Mouse (Mus musculus) liver, embryonic 15.5 days (tissue): ENCODE data around the gene Rpl22. TPM values are rescaled to one million over a fixed set of nuclear protein-coding genes. Genes with fewer than 3 reads are reported as not detected.

ENCODE experiments used
- ATAC-seq: fragments of 200-750 bp; cut with Nextera tagmentation; 2 replicates; pipeline ENCODE4 v1.8.0; 2017; ENCODE audit warnings: moderate number of reproducible peaks, mild to moderate bottlenecking, moderate library complexity; ENCODE audit not compliant: insufficient read depth
- H3K27ac ChIP-seq: fragments of 300-500 bp; sonication (generic); replicated peaks from 2 replicates; pipeline ENCODE4 v1.5.1; 2015; ENCODE audit warnings: mild to moderate bottlenecking, inconsistent platforms
- H3K27me3 ChIP-seq: fragments of 300-500 bp; sonication (generic); 2 replicates; pipeline ENCODE4 v1.6.1; 2015; ENCODE audit warnings: mild to moderate bottlenecking, inconsistent platforms
- H3K36me3 ChIP-seq: fragments of 300-500 bp; sonication (generic); replicated peaks from 2 replicates; pipeline ENCODE4 v1.6.1; 2015; ENCODE audit warnings: moderate library complexity, mild to moderate bottlenecking, inconsistent platforms
- H3K4me1 ChIP-seq: fragments of 300-500 bp; sonication (generic); replicated peaks from 2 replicates; pipeline ENCODE4 v1.6.1; 2015; ENCODE audit warnings: inconsistent platforms
- H3K4me2 ChIP-seq: fragments of 300-500 bp; sonication (generic); 2 replicates; pipeline ENCODE4 v1.6.1; 2015; ENCODE audit warnings: moderate library complexity, mild to moderate bottlenecking, inconsistent platforms
- H3K4me3 ChIP-seq: fragments of 300-500 bp; sonication (generic); replicated peaks from 2 replicates; pipeline ENCODE4 v1.5.1; 2015; ENCODE audit warnings: mild to moderate bottlenecking, inconsistent platforms
- H3K9ac ChIP-seq: fragments of 300-500 bp; sonication (generic); 2 replicates; pipeline ENCODE4 v1.6.1; 2015; ENCODE audit warnings: moderate library complexity, mild to moderate bottlenecking, inconsistent platforms
- H3K9me3 ChIP-seq: fragments of 300-500 bp; sonication (generic); replicated peaks from 2 replicates; pipeline ENCODE4 v1.6.1; 2016; ENCODE audit warnings: inconsistent platforms
- WGBS: fragments of 180-500 bp; shearing (Covaris S2); methylation state at CpG from one replicate; pipeline ENCODE4 v1.1.7; 2015; ENCODE audit warnings: mixed read lengths; ENCODE audit not compliant: insufficient replicate concordance; 5-methylcytosine and 5-hydroxymethylcytosine counted together
- polyA plus RNA-seq: library from polyadenylated mRNA; unstranded; fragments of >200 nt; fragmentation: Nextera tagmentation; extraction: Ambion mirVana; gene quantifications from 2 replicates; pipeline ENCODE4 v1.2.1, GENCODE M21; 2015

Gene Rpl22
- 146 and 201 TPM in 2 replicates for polyA plus RNA-seq

DNA sequence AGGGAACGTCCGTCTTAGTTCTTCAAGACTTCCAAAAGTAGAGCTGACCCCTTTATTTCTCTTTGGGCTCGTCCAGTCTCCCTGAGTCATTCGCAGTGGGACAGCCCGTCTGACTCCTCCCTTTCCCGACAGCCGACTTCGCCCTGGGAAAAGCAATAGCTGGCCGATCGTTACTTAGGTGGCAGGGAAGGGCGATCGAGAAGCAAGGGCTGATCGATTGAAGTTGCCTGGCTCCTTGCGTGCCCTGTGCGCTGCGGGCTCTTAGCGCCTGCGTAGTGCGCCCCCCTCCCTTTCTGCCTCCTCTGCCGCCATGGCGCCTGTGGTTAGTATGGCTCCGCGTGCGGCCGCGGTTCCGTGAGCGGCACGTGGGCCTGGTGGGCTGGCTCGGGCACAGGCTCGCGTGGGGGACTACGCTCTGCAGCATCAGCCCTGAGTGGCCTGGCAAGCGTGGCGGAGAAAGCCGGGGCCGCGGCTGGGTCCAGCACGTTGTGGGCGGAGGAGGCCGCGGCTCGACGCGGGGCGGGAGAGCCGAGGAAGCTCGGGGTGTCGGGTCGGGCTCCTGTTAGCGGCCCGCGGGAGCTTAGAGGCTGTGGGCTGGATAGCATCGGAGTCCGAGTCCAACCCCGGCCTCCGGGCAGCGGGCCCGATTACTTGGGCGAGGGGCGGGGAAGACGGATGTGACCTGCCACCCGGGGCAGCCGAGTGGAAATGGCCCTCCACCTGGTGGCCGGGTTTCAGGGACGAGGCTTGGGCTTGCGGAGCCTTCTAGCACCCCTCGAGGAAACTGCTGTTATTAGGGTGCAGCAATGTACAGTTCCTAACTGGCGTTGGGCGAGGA is at the start of gene Rpl22:
TSS of gene Rpl22 (plus strand) at position 169 of the 838 bp plus-strand sequence.
- Histone ChIP-seq H3K36me3 (peaks cover 33% of the 10 kb centered on the region), H3K27ac (peak within 1 kb of the TSS; percentile 77), H3K9me3 (no peaks in the 10 kb centered on the region), H3K27me3 (0 out of 2 replicates have a peak, but pooled peaks cover 4% of the 10 kb centered on the region), H3K4me1 (peaks cover 42% of the 10 kb centered on the region), H3K4me2 (peak within 1 kb of the TSS; percentile 87), H3K4me3 (peak within 1 kb of the TSS; percentile 98), H3K9ac (peak within 1 kb of the TSS; percentile 93)
- ATAC-seq: peak; percentile 96
- WGBS: under 1% methylated on average over 70 of the region's 70 CpGs

DNA sequence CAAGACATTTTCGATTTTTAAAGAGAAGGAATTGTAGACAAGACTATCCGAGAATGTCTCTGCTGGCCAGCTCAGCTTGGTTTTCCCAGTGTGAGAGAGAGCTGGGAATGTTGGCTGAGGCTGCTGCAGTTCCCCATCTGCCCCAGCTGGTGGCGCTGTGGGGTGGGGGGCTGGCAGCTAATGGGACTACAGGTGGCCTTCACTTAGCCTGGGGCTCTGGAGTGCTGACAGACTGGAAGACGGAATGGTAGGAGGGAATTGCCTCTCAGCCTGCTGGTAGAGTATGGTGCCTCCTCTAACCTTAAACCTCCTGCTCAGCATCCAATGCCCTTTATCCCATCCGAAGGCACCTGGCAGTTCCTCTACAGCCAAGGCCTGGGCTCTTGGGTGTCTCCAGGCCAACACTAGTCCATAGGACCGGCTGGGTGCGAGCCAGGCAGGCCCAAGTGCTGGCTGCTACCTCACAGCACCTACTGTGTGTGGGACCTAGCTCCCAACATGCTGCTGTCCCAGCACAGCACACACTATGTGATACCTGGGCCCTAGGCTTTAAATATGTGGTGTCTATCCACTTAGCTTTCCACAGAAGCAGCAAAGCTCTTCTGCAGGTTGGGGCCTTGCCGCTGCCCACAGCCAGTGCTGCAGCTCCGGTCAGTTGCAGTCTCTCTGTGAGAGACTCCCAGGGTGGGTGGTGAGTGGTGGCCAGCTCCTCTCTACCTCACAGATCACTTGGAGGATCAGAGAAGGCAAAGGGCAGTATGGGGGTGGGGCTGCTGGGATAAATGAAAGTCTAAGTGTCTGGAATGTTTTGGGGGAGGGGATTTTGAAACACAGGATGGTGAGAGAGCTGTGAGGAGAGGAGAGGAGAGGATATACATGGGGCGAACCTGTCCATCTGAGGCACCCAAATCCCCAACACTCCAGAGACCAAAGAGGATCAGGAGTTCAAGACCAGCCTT is 48.9 kb upstream of the Rpl22 start:
- peaks cover 87% of the 10 kb centered on the region for H3K27me3 ChIP-seq
- H3K9ac ChIP-seq: no peak overlapping the region
- no peak overlapping the region for H3K4me2 ChIP-seq
- 43% methylated on average over 10 of the region's 10 CpGs for WGBS
- H3K9me3 ChIP-seq: no peaks in the 10 kb centered on the region
- H3K36me3 ChIP-seq: no peaks in the 10 kb centered on the region
- ATAC-seq: no peak
- peaks cover 10% of the 10 kb centered on the region for H3K4me1 ChIP-seq
- no peak overlapping the region for H3K27ac ChIP-seq
- no peak overlapping the region for H3K4me3 ChIP-seq

DNA sequence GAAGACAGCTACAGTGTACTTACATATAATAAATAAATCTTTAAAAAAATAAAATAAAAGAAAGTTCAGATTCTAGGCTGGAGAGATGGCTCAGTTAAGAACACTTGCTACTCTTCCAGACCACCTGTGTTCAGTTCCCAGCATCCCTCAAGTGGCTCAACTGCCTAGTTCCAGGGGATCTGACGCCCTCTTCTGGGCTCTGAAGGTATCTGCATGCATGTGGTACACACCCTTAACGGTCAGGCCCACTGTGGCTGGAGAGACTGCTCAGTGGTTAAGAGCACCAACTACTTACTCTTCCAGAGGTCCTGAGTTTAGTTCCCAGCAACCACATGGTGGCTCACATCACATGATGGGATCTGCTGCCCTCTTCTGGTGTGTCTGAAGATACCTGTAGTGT is 47.6 kb upstream of the Rpl22 start:
- no peak overlapping the region for H3K9ac ChIP-seq
- peaks cover 87% of the 10 kb centered on the region for H3K27me3 ChIP-seq
- H3K27ac ChIP-seq: no peak overlapping the region
- WGBS: 60% methylated on average over 2 of the region's 2 CpGs
- H3K36me3 ChIP-seq: no peaks in the 10 kb centered on the region
- H3K4me3 ChIP-seq: no peak overlapping the region
- ATAC-seq: no peak
- H3K4me1 ChIP-seq: peaks cover 13% of the 10 kb centered on the region
- no peak overlapping the region for H3K4me2 ChIP-seq
- H3K9me3 ChIP-seq: no peaks in the 10 kb centered on the region

DNA sequence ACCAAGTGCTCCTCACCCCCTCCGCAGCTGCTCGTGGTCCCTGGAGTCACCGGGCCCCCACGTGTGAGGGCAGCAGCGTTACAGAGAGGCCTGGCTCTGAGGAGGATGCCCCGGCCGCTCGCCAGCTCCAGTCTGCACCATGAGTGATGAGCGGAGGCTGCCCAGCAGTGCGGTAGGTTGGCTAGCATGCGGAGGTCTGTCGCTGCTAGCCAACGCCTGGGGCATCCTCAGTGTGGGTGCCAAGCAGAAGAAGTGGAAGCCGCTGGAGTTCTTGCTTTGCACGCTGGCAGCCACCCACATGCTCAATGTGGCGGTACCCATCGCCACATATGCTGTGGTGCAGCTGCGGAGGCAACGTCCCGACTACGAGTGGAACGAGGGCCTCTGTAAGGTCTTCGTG is 46.6 kb upstream of the Rpl22 start:
- Histone ChIP-seq H3K36me3 (no peaks in the 10 kb centered on the region), H3K27ac (no peak overlapping the region), H3K9me3 (no peaks in the 10 kb centered on the region), H3K9ac (no peak overlapping the region), H3K4me3 (no peak overlapping the region), H3K4me1 (peaks cover 16% of the 10 kb centered on the region), H3K27me3 (peaks cover 87% of the 10 kb centered on the region), H3K4me2 (no peak overlapping the region)
- 76% methylated on average over 23 of the region's 23 CpGs for WGBS
- ATAC-seq: no peak

DNA sequence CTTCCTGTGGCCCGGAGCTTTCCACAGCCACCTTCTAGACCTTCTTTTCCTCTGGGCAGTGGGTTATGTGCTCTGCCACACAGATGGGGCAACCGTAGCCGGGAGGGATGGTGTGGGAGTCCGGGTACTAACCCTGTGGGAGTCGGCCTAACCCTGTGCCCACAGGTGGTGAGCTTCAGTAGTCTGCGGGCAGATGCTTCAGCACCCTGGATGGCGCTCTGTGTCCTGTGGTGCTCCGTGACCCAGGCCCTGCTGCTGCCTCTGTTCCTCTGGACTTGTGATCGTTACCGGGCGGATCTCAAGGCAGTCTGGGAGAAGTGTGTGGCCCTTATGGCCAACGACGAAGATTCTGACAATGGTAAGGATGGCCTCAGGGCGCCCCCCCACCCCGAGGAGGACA is 43.9 kb upstream of the Rpl22 start:
- no peak overlapping the region for H3K4me2 ChIP-seq
- 37% methylated on average over 15 of the region's 15 CpGs for WGBS

DNA sequence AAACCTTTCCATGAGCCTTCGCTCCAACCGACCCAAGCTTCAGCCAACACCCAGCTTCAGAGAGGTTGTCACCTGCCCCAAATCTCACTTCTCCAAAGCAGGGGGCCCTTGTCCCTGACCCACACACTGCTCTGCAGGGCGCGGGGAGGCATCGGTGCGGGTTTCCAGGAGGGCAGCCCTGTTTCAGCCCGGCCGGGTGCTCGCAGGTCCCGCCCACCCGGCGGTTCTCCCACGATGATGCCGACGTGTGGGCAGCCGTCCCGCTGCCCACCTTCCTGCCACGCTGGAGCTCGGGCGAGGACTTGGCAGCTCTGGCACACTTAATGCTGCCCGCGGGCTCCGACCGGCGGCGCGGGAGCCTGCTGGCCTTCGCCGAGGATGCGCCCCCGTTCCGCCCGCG is 42.8 kb upstream of the Rpl22 start:
- peak overlapping the region; percentile 51 for H3K4me2 ChIP-seq
- peaks cover 90% of the 10 kb centered on the region for H3K27me3 ChIP-seq
- no peak for ATAC-seq
- H3K9me3 ChIP-seq: no peaks in the 10 kb centered on the region
- H3K9ac ChIP-seq: no peak overlapping the region
- peak overlapping the region; percentile 24; the same call in 1 of the 2 replicates for H3K4me3 ChIP-seq
- no peak overlapping the region for H3K27ac ChIP-seq
- 16% methylated on average over 34 of the region's 34 CpGs for WGBS
- peaks cover 16% of the 10 kb centered on the region for H3K4me1 ChIP-seq
- no peaks in the 10 kb centered on the region for H3K36me3 ChIP-seq

More for the DNA sequence above, 43.9 kb upstream of the Rpl22 start:
- Histone ChIP-seq H3K27ac (no peak overlapping the region), H3K9me3 (no peaks in the 10 kb centered on the region), H3K9ac (no peak overlapping the region), H3K4me3 (no peak overlapping the region), H3K4me1 (peaks cover 16% of the 10 kb centered on the region), H3K27me3 (peaks cover 86% of the 10 kb centered on the region), H3K36me3 (no peaks in the 10 kb centered on the region)
- ATAC-seq: no peak

DNA sequence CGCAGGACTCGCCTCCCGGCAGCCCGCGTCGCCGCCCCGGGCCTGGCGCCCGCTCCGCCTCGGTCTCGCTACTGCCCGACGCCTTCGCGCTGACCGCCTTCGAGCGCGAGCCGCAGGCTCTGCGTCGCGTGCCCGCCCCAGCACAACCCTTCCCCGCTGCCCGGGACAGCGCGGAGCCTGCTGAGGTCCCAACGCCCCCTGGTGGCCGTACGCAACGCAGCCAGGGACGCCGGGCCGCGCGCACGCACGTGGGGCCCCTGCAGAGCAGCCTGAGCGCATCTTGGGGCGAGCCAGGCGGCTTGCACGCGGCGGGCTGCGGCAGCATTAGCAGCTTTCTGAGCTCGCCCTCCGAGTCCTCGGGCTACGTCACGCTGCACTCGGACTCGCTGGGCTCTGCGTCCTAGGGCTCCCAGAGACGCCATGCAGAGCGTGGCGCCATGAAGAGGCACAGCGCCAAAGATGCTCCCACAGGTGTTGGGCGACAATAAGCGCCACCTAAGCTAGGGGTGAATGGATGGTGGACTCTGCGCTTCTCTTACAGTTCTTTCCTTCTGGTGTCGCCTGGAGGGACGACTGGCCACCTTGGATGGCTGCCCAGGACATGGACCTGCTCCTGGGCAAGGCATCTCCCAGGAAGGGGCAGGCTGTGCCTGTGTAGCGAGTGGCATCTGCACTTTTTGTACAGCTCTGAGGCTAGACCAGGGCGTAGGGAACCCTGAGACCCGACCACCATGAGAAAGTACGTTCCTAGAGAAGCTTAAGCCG is 42.2 kb upstream of the Rpl22 start:
- ATAC-seq: peak; percentile 68
- 4% methylated on average over 70 of the region's 70 CpGs for WGBS

DNA sequence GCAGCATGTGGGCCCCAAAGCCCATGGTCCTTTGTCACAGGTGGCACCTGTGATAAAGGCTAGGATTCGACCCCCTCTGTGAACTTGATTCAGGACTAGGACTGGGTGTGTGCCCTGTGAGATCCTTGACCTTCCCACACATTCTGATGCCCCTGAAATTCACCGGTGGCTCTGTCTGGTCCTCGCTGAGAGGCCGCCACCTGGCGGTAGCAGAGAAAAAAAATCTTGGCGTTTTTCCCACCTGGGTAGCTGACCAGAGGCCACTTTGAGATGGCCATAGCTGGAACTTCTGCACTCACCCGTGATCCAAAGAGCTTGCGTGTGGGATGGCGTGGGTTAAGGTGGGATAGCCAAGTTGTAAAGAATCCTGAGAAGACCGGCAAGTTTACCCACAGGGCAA is 40.0 kb upstream of the Rpl22 start:
- Histone ChIP-seq H3K27me3 (peaks cover 92% of the 10 kb centered on the region), H3K4me2 (no peak overlapping the region), H3K4me3 (no peak overlapping the region), H3K4me1 (peaks cover 16% of the 10 kb centered on the region), H3K9ac (no peak overlapping the region), H3K27ac (no peak overlapping the region), H3K36me3 (no peaks in the 10 kb centered on the region), H3K9me3 (no peaks in the 10 kb centered on the region)
- 2% methylated on average over 10 of the region's 10 CpGs for WGBS
- no peak for ATAC-seq

More for the DNA sequence above, 42.2 kb upstream of the Rpl22 start:
- peak overlapping the region; percentile 51 for H3K4me2 ChIP-seq
- H3K4me3 ChIP-seq: peak overlapping the region; percentile 24; the same call in 1 of the 2 replicates
- no peak overlapping the region for H3K9ac ChIP-seq
- H3K27ac ChIP-seq: no peak overlapping the region
- H3K27me3 ChIP-seq: peaks cover 97% of the 10 kb centered on the region
- H3K9me3 ChIP-seq: no peaks in the 10 kb centered on the region
- no peaks in the 10 kb centered on the region for H3K36me3 ChIP-seq
- peaks cover 16% of the 10 kb centered on the region for H3K4me1 ChIP-seq

DNA sequence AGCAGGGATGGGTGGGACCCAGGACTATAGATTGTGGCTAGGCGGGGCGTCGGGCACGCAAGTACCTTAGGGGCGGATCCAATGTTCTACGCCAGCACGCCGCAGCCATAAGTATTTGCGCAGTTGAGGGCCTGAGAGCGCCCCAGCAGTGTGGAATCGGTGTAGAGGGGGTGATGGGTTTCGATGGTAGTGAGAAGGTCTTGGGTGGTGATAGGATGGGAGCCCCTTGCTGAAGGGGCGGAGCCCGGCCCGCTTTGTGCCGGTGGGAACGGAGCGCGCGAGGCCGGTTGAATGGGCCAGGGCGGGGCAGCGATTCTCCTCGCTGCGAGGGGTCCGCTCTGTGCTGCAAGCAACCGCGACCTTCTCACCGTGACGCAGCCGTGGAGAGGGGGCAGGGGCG is 39.4 kb upstream of the Rpl22 start:
- Histone ChIP-seq H3K4me1 (peaks cover 16% of the 10 kb centered on the region), H3K4me3 (peak overlapping the region; percentile 12; the same call in 1 of the 2 replicates), H3K4me2 (peak overlapping the region; percentile 25), H3K27ac (no peak overlapping the region), H3K9me3 (no peaks in the 10 kb centered on the region), H3K9ac (no peak overlapping the region), H3K36me3 (no peaks in the 10 kb centered on the region), H3K27me3 (peaks cover 92% of the 10 kb centered on the region)
- no peak for ATAC-seq
- WGBS: 3% methylated on average over 31 of the region's 32 CpGs

DNA sequence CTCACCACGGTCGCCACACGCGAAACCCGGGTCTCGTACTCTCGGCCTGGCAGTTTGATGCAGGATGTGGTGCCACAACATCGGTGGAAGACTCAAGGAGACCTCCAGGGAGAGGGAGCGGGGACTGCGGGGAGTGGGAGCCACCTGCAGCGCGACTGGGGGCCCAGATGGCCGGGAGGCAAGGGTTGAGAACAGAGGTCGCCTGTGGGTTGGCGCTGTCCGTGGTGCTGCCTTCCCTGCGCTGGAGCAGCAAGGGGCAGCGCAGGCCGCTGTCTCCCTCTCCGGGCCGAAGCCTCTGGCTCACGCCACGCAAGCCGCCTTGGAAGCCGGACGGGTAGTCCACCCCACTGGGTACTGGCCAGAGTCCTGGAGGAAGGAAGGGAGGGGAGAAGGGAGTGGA is 38.7 kb upstream of the Rpl22 start:
- H3K4me3 ChIP-seq: no peak overlapping the region
- H3K36me3 ChIP-seq: no peaks in the 10 kb centered on the region
- peaks cover 92% of the 10 kb centered on the region for H3K27me3 ChIP-seq
- peaks cover 16% of the 10 kb centered on the region for H3K4me1 ChIP-seq
- H3K9me3 ChIP-seq: no peaks in the 10 kb centered on the region
- no peak overlapping the region for H3K9ac ChIP-seq
- 8% methylated on average over 26 of the region's 26 CpGs for WGBS
- no peak for ATAC-seq
- H3K4me2 ChIP-seq: no peak overlapping the region
- no peak overlapping the region for H3K27ac ChIP-seq
